Mouse (Mus musculus) heart, embryonic 11.5 days (tissue): ENCODE results near the gene Nxph3. TPM values are rescaled to one million over a fixed set of nuclear protein-coding genes. Genes with fewer than 3 reads are reported as not detected.

Experiments used
- ATAC-seq: fragments of 200-750 bp; cut with Nextera tagmentation; replicated peaks from 2 replicates; pipeline ENCODE4 v1.8.0; 2017; ENCODE audit warnings: moderate library complexity; ENCODE audit not compliant: insufficient number of reproducible peaks, low FRiP score, low TSS enrichment
- H3K27ac ChIP-seq: fragments of 300-500 bp; sonication (generic); 2 replicates; pipeline ENCODE4 v1.5.1; 2014; ENCODE audit warnings: mild to moderate bottlenecking, low read depth, low read length
- H3K27me3 ChIP-seq: fragments of 300-500 bp; sonication (generic); 2 replicates; pipeline ENCODE4 v1.6.1; 2014; ENCODE audit warnings: mild to moderate bottlenecking, low read length, mixed read lengths; ENCODE audit not compliant: control insufficient read depth, insufficient read depth
- H3K36me3 ChIP-seq: fragments of 300-500 bp; sonication (generic); 2 replicates; pipeline ENCODE4 v1.6.1; 2014; ENCODE audit warnings: mild to moderate bottlenecking, low read length, moderate library complexity, mixed read lengths; ENCODE audit not compliant: control insufficient read depth, insufficient read depth
- H3K4me1 ChIP-seq: fragments of 300-500 bp; sonication (generic); 2 replicates; pipeline ENCODE4 v1.6.1; 2014; ENCODE audit warnings: low read length; ENCODE audit not compliant: control insufficient read depth, insufficient read depth
- H3K4me2 ChIP-seq: fragments of 300-500 bp; sonication (generic); 2 replicates; pipeline ENCODE4 v1.6.1; 2014; ENCODE audit warnings: mild to moderate bottlenecking, moderate library complexity
- H3K4me3 ChIP-seq: fragments of 300-500 bp; sonication (generic); 2 replicates; pipeline ENCODE4 v1.5.1; 2014; ENCODE audit warnings: low read depth, low read length
- H3K9ac ChIP-seq: fragments of 300-500 bp; sonication (generic); 2 replicates; pipeline ENCODE4 v1.6.1; 2014; ENCODE audit warnings: mild to moderate bottlenecking, low read depth, low read length, moderate library complexity
- H3K9me3 ChIP-seq: fragments of 300-500 bp; sonication (generic); replicated peaks from 2 replicates; pipeline ENCODE4 v1.6.1; 2016; ENCODE audit warnings: low read length; ENCODE audit not compliant: control insufficient read depth
- whole genome bisulfite sequencing: fragments of 180-500 bp; shearing (Covaris S2); extraction: QIAGEN DNeasy Blood & Tissue Kit; methylation state at CpG from one replicate; pipeline ENCODE4 v1.1.7; 2014; ENCODE audit not compliant: insufficient replicate concordance; 5-methylcytosine and 5-hydroxymethylcytosine counted together
- polyA plus RNA-seq: library from polyadenylated mRNA; unstranded; fragments of >200 nt; fragmentation: Nextera tagmentation; extraction: Ambion mirVana; gene quantifications from 2 replicates; pipeline ENCODE4 v1.2.1, GENCODE M21; 2014

The Nxph3 gene
- polyA plus RNA-seq, 1 experiment from 2014 or later = 0.39 TPM

GRCm38 (mm10) chr11:95546021-95546782 is 31.8 kb upstream of the Nxph3 start:
- Histone ChIP-seq H3K9ac (no peak overlapping the region), H3K36me3 (no peaks in the 10 kb centered on the region), H3K27ac (no peak overlapping the region), H3K27me3 (no peaks in the 10 kb centered on the region), H3K4me3 (no peak overlapping the region), H3K4me2 (no peak overlapping the region), H3K9me3 (no peaks in the 10 kb centered on the region), H3K4me1 (peaks cover 13% of the 10 kb centered on the region; the same call in 1 of the 2 replicates)
- WGBS = 68% methylated on average over 10 of the region's 10 CpGs
- ATAC-seq = no peak

- Histone ChIP-seq H3K4me3 (no peak overlapping the region), H3K9me3 (no peaks in the 10 kb centered on the region), H3K27me3 (peaks cover under 1% of the 10 kb centered on the region; the same call in 1 of the 2 replicates), H3K9ac (no peak overlapping the region), H3K4me2 (no peak overlapping the region), H3K4me1 (peaks cover 17% of the 10 kb centered on the region; the same call in 1 of the 2 replicates), H3K27ac (no peak overlapping the region), H3K36me3 (no peaks in the 10 kb centered on the region)
- ATAC-seq = no peak
- WGBS = 69% methylated on average over 8 of the region's 8 CpGs
These were observed 30.4 kb upstream of the Nxph3 start for GRCm38 (mm10) chr11:95544546-95545327.

GRCm38 (mm10) chr11:95540637-95541385 is 26.4 kb upstream of the Nxph3 start:
- Histone ChIP-seq H3K27ac (no peak overlapping the region), H3K9me3 (no peaks in the 10 kb centered on the region)
- no peak for ATAC-seq

GRCm38 (mm10) chr11:95538378-95539104 is 24.2 kb upstream of the Nxph3 start:
- no peak overlapping the region for H3K27ac ChIP-seq
- no peaks in the 10 kb centered on the region for H3K9me3 ChIP-seq
- 72% methylated on average over 15 of the region's 15 CpGs for whole genome bisulfite sequencing

More at GRCm38 (mm10) chr11:95540637-95541385, 26.4 kb upstream of the Nxph3 start:
- Histone ChIP-seq H3K4me1 (peaks cover 17% of the 10 kb centered on the region; the same call in 1 of the 2 replicates), H3K36me3 (no peaks in the 10 kb centered on the region), H3K27me3 (peaks cover 9% of the 10 kb centered on the region), H3K4me2 (peak overlapping the region; percentile 36), H3K9ac (no peak overlapping the region), H3K4me3 (no peak overlapping the region)
- 26% methylated on average over 18 of the region's 18 CpGs for WGBS

GRCm38 (mm10) chr11:95533484-95534160 is 19.3 kb upstream of the Nxph3 start:
- 0 out of 2 replicates have a peak overlapping the region, but pooled peaks have one; percentile 43 for H3K9ac ChIP-seq

More at GRCm38 (mm10) chr11:95538378-95539104, 24.2 kb upstream of the Nxph3 start:
- no peaks in the 10 kb centered on the region for H3K36me3 ChIP-seq
- peaks cover 15% of the 10 kb centered on the region; the same call in 1 of the 2 replicates for H3K4me1 ChIP-seq
- H3K4me3 ChIP-seq = no peak overlapping the region
- no peak overlapping the region for H3K4me2 ChIP-seq
- H3K9ac ChIP-seq = no peak overlapping the region
- peaks cover 19% of the 10 kb centered on the region for H3K27me3 ChIP-seq
- ATAC-seq = no peak

GRCm38 (mm10) chr11:95532353-95533072 is 18.1 kb upstream of the Nxph3 start:
- H3K27ac ChIP-seq = no peak overlapping the region
- H3K9me3 ChIP-seq = no peaks in the 10 kb centered on the region
- no peak for ATAC-seq
- no peak overlapping the region for H3K4me3 ChIP-seq
- no peak overlapping the region for H3K4me2 ChIP-seq
- 65% methylated on average over 13 of the region's 13 CpGs for WGBS
- H3K27me3 ChIP-seq = peaks cover 13% of the 10 kb centered on the region
- no peaks in the 10 kb centered on the region for H3K36me3 ChIP-seq
- no peak overlapping the region for H3K9ac ChIP-seq
- no peaks in the 10 kb centered on the region for H3K4me1 ChIP-seq

More at GRCm38 (mm10) chr11:95533484-95534160, 19.3 kb upstream of the Nxph3 start:
- WGBS = 17% methylated on average over 24 of the region's 24 CpGs
- no peak overlapping the region for H3K4me3 ChIP-seq
- peak; percentile 69 for ATAC-seq
- peak overlapping the region; percentile 49 for H3K4me2 ChIP-seq
- H3K36me3 ChIP-seq = no peaks in the 10 kb centered on the region
- no peaks in the 10 kb centered on the region for H3K4me1 ChIP-seq
- H3K27me3 ChIP-seq = peaks cover 13% of the 10 kb centered on the region
- no peak overlapping the region for H3K27ac ChIP-seq
- H3K9me3 ChIP-seq = no peaks in the 10 kb centered on the region

GRCm38 (mm10) chr11:95528231-95528630 is 13.9 kb upstream of the Nxph3 start:
- Histone ChIP-seq H3K4me1 (no peaks in the 10 kb centered on the region), H3K36me3 (no peaks in the 10 kb centered on the region), H3K27me3 (peaks cover 9% of the 10 kb centered on the region; the same call in 1 of the 2 replicates), H3K27ac (no peak overlapping the region), H3K4me3 (no peak overlapping the region), H3K9me3 (no peaks in the 10 kb centered on the region), H3K4me2 (no peak overlapping the region), H3K9ac (no peak overlapping the region)
- 75% methylated on average over 3 of the region's 3 CpGs for WGBS
- no peak for ATAC-seq
